Mouse (Mus musculus) heart, embryonic 10.5 days (tissue): Measurements from ENCODE around the gene Klhl36. TPM values are rescaled to one million over a fixed set of nuclear protein-coding genes. Genes with fewer than 3 reads are reported as not detected.
A peak's percentile ranks its signal among the peaks of the same experiment; 100 is the strongest.

Experiments used
- DNase-seq: peaks from one replicate; pipeline ENCODE4 v3.0.0-alpha.2; 2017; ENCODE audit warnings: low spot score
- H3K27ac ChIP-seq: fragments of 300-500 bp; sonication (generic); 2 replicates; pipeline ENCODE4 v1.5.1; 2016; ENCODE audit warnings: mild to moderate bottlenecking
- H3K27me3 ChIP-seq: fragments of 300-500 bp; sonication (generic); 2 replicates; pipeline ENCODE4 v1.6.1; 2016; ENCODE audit warnings: mild to moderate bottlenecking; ENCODE audit not compliant: poor library complexity, insufficient read depth, severe bottlenecking
- H3K36me3 ChIP-seq: fragments of 300-500 bp; sonication (generic); 2 replicates; pipeline ENCODE4 v1.6.1; 2016; ENCODE audit warnings: mild to moderate bottlenecking, moderate library complexity
- H3K4me1 ChIP-seq: fragments of 300-500 bp; sonication (generic); 2 replicates; pipeline ENCODE4 v1.6.1; 2016; ENCODE audit warnings: mild to moderate bottlenecking
- H3K4me3 ChIP-seq: fragments of 300-500 bp; sonication (generic); 2 replicates; pipeline ENCODE4 v1.5.1; 2016; ENCODE audit warnings: mild to moderate bottlenecking, moderate library complexity
- H3K9me3 ChIP-seq: fragments of 300-500 bp; sonication (generic); 2 replicates; pipeline ENCODE4 v1.6.1; 2016; ENCODE audit warnings: mild to moderate bottlenecking, moderate library complexity
- WGBS: fragments of 180-500 bp; shearing (Covaris S2); methylation state at CpG from one replicate; pipeline ENCODE4 v1.1.7; 2016; 5-methylcytosine and 5-hydroxymethylcytosine counted together
- polyA plus RNA-seq: library from polyadenylated mRNA; unstranded; fragments of >200 nt; fragmentation: Nextera tagmentation; extraction: Ambion mirVana; gene quantifications from 2 replicates; pipeline ENCODE4 v1.2.1, GENCODE M21; 2016

The Klhl36 gene
- polyA plus RNA-seq, 1 experiment from 2014 or later: 9.6 TPM

DNA sequence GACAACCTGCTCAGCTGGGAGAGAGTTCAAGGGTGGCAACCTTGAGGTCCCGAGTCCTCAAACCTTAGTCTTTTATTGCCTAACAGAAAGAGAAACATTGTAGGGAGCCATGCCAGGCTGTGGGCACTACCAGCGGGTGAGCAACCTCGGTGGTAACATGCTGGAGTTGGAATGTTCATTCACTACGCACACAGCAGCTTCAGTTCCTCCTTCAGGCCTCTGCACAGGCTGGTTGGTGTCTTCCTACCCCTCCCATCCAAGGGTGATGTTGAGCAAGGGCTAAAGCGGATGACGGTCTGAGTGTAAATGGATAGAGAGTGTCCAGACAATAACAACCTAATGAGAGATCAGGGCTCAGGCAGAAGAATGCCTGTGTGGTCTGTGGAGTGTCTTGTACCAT, 4.3 kb upstream of the Klhl36 start:
- 78% methylated on average over 6 of the region's 6 CpGs for WGBS
- Histone ChIP-seq H3K36me3 (no peaks in the 10 kb centered on the region), H3K27ac (no peak overlapping the region), H3K9me3 (no peaks in the 10 kb centered on the region), H3K4me1 (peaks cover 30% of the 10 kb centered on the region), H3K27me3 (peaks cover 27% of the 10 kb centered on the region), H3K4me3 (no peak overlapping the region)
- DNase-seq: no peak

DNA sequence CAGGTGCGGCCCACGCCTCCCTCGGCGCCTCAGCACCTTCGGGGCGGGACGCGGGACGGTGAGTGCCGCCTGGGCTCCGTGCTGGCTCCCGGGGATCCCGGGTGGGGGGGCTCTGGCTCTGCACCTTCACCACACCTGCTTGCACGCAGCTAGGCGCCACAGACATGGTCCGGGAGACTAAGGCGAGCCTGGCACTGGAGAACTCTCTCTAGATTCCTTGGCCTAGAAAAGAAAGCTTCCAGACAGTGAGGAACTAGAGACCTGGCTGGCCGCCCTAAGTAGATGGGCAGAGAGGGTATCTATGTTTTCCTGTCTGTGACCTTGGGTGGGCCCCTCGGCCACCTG, 296 bp downstream of the Klhl36 start:
- H3K9me3 ChIP-seq: no peaks in the 10 kb centered on the region
- peaks cover 33% of the 10 kb centered on the region for H3K4me1 ChIP-seq
- H3K27ac ChIP-seq: peak overlapping the region; percentile 91
- peaks cover 51% of the 10 kb centered on the region for H3K27me3 ChIP-seq
- peak; percentile 84 for DNase-seq
- 2% methylated on average over 19 of the region's 19 CpGs for WGBS
- peak overlapping the region; percentile 93 for H3K4me3 ChIP-seq
- H3K36me3 ChIP-seq: 0 out of 2 replicates have a peak, but pooled peaks cover 2% of the 10 kb centered on the region

DNA sequence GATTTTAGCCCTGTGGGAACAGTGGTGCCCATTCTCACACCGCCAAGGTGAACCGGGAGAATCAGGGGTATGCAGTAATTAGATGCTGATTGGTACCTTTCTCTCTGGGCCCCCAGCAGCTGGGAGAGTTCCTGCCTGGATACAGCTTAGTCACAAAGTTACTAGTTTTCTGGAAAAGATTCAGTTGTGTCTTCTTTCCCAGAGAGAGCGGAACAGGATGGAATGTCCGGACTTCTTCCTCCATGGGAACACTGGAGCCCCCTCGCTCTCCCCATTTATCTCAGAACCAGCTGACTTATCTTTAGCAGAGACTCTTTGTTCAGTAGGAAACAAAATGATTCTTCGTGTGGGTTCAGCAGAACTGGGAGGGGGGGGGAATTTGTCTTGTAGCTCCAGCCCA, 683 bp downstream of the Klhl36 start:
- Histone ChIP-seq H3K27me3 (peaks cover 47% of the 10 kb centered on the region), H3K9me3 (no peaks in the 10 kb centered on the region), H3K27ac (peak overlapping the region; percentile 91; the same call in 1 of the 2 replicates), H3K36me3 (0 out of 2 replicates have a peak, but pooled peaks cover 2% of the 10 kb centered on the region), H3K4me1 (peaks cover 34% of the 10 kb centered on the region), H3K4me3 (peak overlapping the region; percentile 93)
- DNase-seq: no peak
- WGBS: 8% methylated on average over 6 of the region's 6 CpGs

DNA sequence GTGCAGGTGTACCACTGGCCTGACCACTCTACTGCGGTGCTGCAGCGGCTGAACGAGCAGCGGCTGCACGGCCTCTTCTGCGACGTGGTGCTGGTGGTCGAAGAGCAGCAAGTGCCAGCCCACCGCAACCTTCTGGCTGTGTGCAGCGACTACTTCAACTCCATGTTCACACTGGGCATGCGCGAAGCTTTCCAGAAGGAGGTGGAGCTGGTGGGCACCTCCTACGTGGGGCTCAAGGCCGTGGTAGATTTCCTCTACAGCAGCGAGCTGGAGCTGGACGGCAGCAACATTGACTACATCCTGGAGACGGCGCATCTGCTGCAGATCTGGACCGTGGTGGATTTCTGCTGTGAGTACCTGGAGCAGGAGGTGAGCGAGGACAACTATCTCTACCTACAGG, 7.5 kb downstream of the Klhl36 start:
- H3K27me3 ChIP-seq: peaks cover 28% of the 10 kb centered on the region
- H3K9me3 ChIP-seq: peaks cover 8% of the 10 kb centered on the region
- no peak for DNase-seq
- H3K4me1 ChIP-seq: peaks cover 8% of the 10 kb centered on the region; the same call in 1 of the 2 replicates
- no peak overlapping the region for H3K4me3 ChIP-seq
- H3K27ac ChIP-seq: no peak overlapping the region
- H3K36me3 ChIP-seq: peaks cover 42% of the 10 kb centered on the region
- WGBS: 75% methylated on average over 20 of the region's 20 CpGs

DNA sequence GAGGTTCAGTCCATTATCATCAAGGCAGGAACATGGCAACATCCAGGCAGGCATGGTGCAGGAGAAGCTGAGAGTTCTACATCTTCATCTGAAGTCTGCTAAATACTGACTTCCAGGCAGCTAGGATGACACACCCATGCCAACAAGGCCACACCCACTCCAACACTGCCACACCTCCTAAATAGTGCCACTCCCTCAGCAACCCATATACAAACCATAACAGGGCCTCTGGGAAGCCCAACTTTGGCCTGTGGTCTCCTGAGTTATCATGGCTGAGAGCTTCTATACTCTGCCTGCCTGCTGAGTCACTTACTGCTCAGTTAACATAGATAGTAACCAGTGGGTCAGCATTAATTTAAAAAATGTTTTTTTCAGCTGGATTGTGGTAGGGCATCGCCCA, 11.1 kb downstream of the Klhl36 start:
- 0 out of 2 replicates have a peak, but pooled peaks cover 6% of the 10 kb centered on the region for H3K4me1 ChIP-seq
- peaks cover 38% of the 10 kb centered on the region for H3K27me3 ChIP-seq
- no peak overlapping the region for H3K4me3 ChIP-seq
- peaks cover 50% of the 10 kb centered on the region for H3K36me3 ChIP-seq
- H3K27ac ChIP-seq: no peak overlapping the region
- peaks cover 8% of the 10 kb centered on the region for H3K9me3 ChIP-seq
- DNase-seq: no peak
- WGBS: 89% methylated on average over 1 of the region's 1 CpGs

GRCm38 (mm10) chr8:119881301-119881700, 19.2 kb downstream of the Klhl36 start:
- 85% methylated on average over 6 of the region's 6 CpGs for WGBS
- H3K36me3 ChIP-seq: peaks cover 4% of the 10 kb centered on the region
- no peak for DNase-seq
- no peak overlapping the region for H3K27ac ChIP-seq
- peaks cover 16% of the 10 kb centered on the region for H3K4me1 ChIP-seq
- H3K27me3 ChIP-seq: peaks cover 55% of the 10 kb centered on the region
- H3K4me3 ChIP-seq: no peak overlapping the region
- no peaks in the 10 kb centered on the region for H3K9me3 ChIP-seq

DNA sequence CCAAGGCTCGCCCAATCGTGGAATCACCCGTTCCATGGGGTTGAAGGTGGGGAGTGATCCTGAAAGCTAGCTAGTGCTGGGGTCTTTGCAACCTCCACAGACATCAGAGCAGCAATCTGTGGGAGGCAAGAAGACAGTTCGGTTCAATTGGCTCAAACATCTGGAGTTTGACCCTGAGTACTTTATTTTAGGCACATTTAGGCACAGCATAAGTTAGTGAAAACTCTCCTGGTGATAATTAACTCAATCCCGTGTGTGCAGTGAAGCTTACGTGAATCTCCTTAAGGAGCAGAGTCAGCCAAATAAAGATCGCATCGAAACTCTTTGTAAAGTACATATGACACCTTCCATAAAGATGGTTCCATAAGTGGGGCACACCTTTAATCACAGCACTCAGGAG, 19.9 kb downstream of the Klhl36 start:
- Histone ChIP-seq H3K36me3 (no peaks in the 10 kb centered on the region), H3K4me3 (no peak overlapping the region), H3K27ac (no peak overlapping the region), H3K4me1 (peaks cover 14% of the 10 kb centered on the region), H3K9me3 (no peaks in the 10 kb centered on the region), H3K27me3 (peaks cover 51% of the 10 kb centered on the region; the same call in 1 of the 2 replicates)
- no peak for DNase-seq
- WGBS: 77% methylated on average over 8 of the region's 8 CpGs

GRCm38 (mm10) chr8:119883281-119883680, 21.2 kb downstream of the Klhl36 start:
- Histone ChIP-seq H3K36me3 (no peaks in the 10 kb centered on the region), H3K27ac (no peak overlapping the region), H3K4me1 (peaks cover 14% of the 10 kb centered on the region), H3K9me3 (no peaks in the 10 kb centered on the region), H3K27me3 (peaks cover 37% of the 10 kb centered on the region; the same call in 1 of the 2 replicates), H3K4me3 (no peak overlapping the region)
- no peak for DNase-seq
- 87% methylated on average over 7 of the region's 7 CpGs for WGBS

DNA sequence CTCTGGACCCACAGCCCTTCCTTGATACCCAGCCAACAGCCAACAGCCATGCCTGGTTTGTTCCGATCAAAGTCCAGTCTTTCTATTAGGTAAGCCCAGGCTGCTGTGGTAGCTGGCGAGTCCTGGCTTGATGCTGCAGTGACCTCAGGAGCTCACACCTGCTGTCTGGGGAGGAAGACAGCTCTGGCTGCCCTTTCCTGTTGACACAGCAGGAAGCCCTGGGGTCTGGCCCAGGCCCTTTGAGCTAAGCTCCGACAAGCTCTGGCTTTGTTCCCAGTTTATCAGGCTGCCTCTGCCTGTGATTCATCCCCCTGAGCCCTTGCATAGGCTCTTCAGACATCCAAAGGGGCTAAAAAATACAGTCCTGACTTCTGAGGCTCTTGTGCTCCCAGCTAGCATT, 23.5 kb downstream of the Klhl36 start:
- Histone ChIP-seq H3K27me3 (peaks cover 15% of the 10 kb centered on the region; the same call in 1 of the 2 replicates), H3K4me3 (no peak overlapping the region), H3K27ac (0 out of 2 replicates have a peak overlapping the region, but pooled peaks have one; percentile 49), H3K9me3 (no peaks in the 10 kb centered on the region), H3K4me1 (peaks cover 14% of the 10 kb centered on the region), H3K36me3 (no peaks in the 10 kb centered on the region)
- WGBS: 33% methylated on average over 3 of the region's 3 CpGs
- DNase-seq: peak; percentile 79

- Histone ChIP-seq H3K27ac (no peak overlapping the region), H3K9me3 (no peaks in the 10 kb centered on the region), H3K27me3 (0 out of 2 replicates have a peak, but pooled peaks cover 6% of the 10 kb centered on the region), H3K36me3 (no peaks in the 10 kb centered on the region), H3K4me3 (no peak overlapping the region), H3K4me1 (peaks cover 14% of the 10 kb centered on the region)
- WGBS: 94% methylated on average over 3 of the region's 3 CpGs
- DNase-seq: no peak
These were observed 25.1 kb downstream of the Klhl36 start for GRCm38 (mm10) chr8:119887130-119887529.

GRCm38 (mm10) chr8:119888012-119888411, 25.9 kb downstream of the Klhl36 start:
- H3K4me3 ChIP-seq: no peak overlapping the region
- whole genome bisulfite sequencing: 72% methylated on average over 4 of the region's 4 CpGs
- H3K36me3 ChIP-seq: no peaks in the 10 kb centered on the region
- no peak overlapping the region for H3K27ac ChIP-seq
- H3K9me3 ChIP-seq: no peaks in the 10 kb centered on the region
- 0 out of 2 replicates have a peak, but pooled peaks cover 4% of the 10 kb centered on the region for H3K27me3 ChIP-seq
- H3K4me1 ChIP-seq: peaks cover 14% of the 10 kb centered on the region
- no peak for DNase-seq

- Histone ChIP-seq H3K9me3 (no peaks in the 10 kb centered on the region), H3K4me1 (peaks cover 21% of the 10 kb centered on the region), H3K36me3 (no peaks in the 10 kb centered on the region), H3K4me3 (no peak overlapping the region), H3K27ac (no peak overlapping the region), H3K27me3 (peaks cover 28% of the 10 kb centered on the region)
- WGBS: 70% methylated on average over 4 of the region's 4 CpGs
- no peak for DNase-seq
These were observed 35.0 kb downstream of the Klhl36 start for GRCm38 (mm10) chr8:119897069-119897468.

GRCm38 (mm10) chr8:119897933-119898332, 35.9 kb downstream of the Klhl36 start:
- no peaks in the 10 kb centered on the region for H3K9me3 ChIP-seq
- H3K4me3 ChIP-seq: peak overlapping the region; percentile 29; the same call in 1 of the 2 replicates
- 0 out of 2 replicates have a peak overlapping the region, but pooled peaks have one; percentile 53 for H3K27ac ChIP-seq
- WGBS: 12% methylated on average over 13 of the region's 13 CpGs
- DNase-seq: no peak
- peaks cover 24% of the 10 kb centered on the region for H3K4me1 ChIP-seq
- peaks cover 28% of the 10 kb centered on the region for H3K27me3 ChIP-seq
- no peaks in the 10 kb centered on the region for H3K36me3 ChIP-seq

GRCm38 (mm10) chr8:119901349-119901748, 39.3 kb downstream of the Klhl36 start:
- WGBS: 55% methylated on average over 3 of the region's 3 CpGs
- H3K9me3 ChIP-seq: no peaks in the 10 kb centered on the region

More at GRCm38 (mm10) chr8:119901349-119901748, 39.3 kb downstream of the Klhl36 start:
- Histone ChIP-seq H3K27me3 (peaks cover 28% of the 10 kb centered on the region), H3K36me3 (no peaks in the 10 kb centered on the region), H3K27ac (no peak overlapping the region), H3K4me1 (peaks cover 32% of the 10 kb centered on the region), H3K4me3 (no peak overlapping the region)
- DNase-seq: no peak
